Mouse (Mus musculus) kidney, embryonic 14.5 days (tissue): ENCODE data around the gene Duoxa2. TPM values are rescaled to one million over a fixed set of nuclear protein-coding genes. Genes with fewer than 3 reads are reported as not detected.

ENCODE experiments used
- ATAC-seq: fragments of 200-750 bp; cut with Nextera tagmentation; 2 replicates; pipeline ENCODE4 v1.8.0; 2017; ENCODE audit warnings: moderate number of reproducible peaks, mild to moderate bottlenecking, moderate TSS enrichment, moderate library complexity; ENCODE audit not compliant: low FRiP score, low TSS enrichment
- H3K27ac ChIP-seq: fragments of 300-500 bp; sonication (generic); 2 replicates; pipeline ENCODE4 v1.5.1; 2014; ENCODE audit warnings: low read depth, mild to moderate bottlenecking, low read length, moderate library complexity, mixed read lengths
- H3K27me3 ChIP-seq: fragments of 300-500 bp; sonication (generic); 2 replicates; pipeline ENCODE4 v1.6.1; 2014; ENCODE audit warnings: mild to moderate bottlenecking, low read length; ENCODE audit not compliant: control insufficient read depth, insufficient read depth
- H3K36me3 ChIP-seq: fragments of 300-500 bp; sonication (generic); 2 replicates; pipeline ENCODE4 v1.6.1; 2014; ENCODE audit warnings: low read length, mixed read lengths; ENCODE audit not compliant: control insufficient read depth, insufficient read depth
- H3K4me1 ChIP-seq: fragments of 300-500 bp; sonication (generic); 2 replicates; pipeline ENCODE4 v1.6.1; 2014; ENCODE audit warnings: low read length, mixed read lengths; ENCODE audit not compliant: control insufficient read depth, insufficient read depth
- H3K4me2 ChIP-seq: fragments of 300-500 bp; sonication (generic); replicated peaks from 2 replicates; pipeline ENCODE4 v1.6.1; 2014; ENCODE audit warnings: low read depth, mild to moderate bottlenecking, low read length
- H3K4me3 ChIP-seq: fragments of 300-500 bp; sonication (generic); 2 replicates; pipeline ENCODE4 v1.5.1; 2014; ENCODE audit warnings: mild to moderate bottlenecking, low read length
- H3K9ac ChIP-seq: fragments of 300-500 bp; sonication (generic); 2 replicates; pipeline ENCODE4 v1.6.1; 2014; ENCODE audit warnings: low read depth, mild to moderate bottlenecking, low read length, moderate library complexity
- H3K9me3 ChIP-seq: fragments of 300-500 bp; sonication (generic); 2 replicates; pipeline ENCODE4 v1.6.1; 2016; ENCODE audit warnings: low read length; ENCODE audit not compliant: control insufficient read depth
- WGBS: fragments of 180-500 bp; shearing (Covaris S2); extraction: QIAGEN DNeasy Blood & Tissue Kit; methylation state at CpG from one replicate; pipeline ENCODE4 v1.1.7; 2014; 5-methylcytosine and 5-hydroxymethylcytosine counted together
- polyA plus RNA-seq: library from polyadenylated mRNA; unstranded; fragments of >200 nt; fragmentation: Nextera tagmentation; extraction: Ambion mirVana; gene quantifications from 2 replicates; pipeline ENCODE4 v1.2.1, GENCODE M21; 2014

The Duoxa2 gene
- polyA plus RNA-seq, 1 experiment from 2014 or later = 0.22 TPM

DNA sequence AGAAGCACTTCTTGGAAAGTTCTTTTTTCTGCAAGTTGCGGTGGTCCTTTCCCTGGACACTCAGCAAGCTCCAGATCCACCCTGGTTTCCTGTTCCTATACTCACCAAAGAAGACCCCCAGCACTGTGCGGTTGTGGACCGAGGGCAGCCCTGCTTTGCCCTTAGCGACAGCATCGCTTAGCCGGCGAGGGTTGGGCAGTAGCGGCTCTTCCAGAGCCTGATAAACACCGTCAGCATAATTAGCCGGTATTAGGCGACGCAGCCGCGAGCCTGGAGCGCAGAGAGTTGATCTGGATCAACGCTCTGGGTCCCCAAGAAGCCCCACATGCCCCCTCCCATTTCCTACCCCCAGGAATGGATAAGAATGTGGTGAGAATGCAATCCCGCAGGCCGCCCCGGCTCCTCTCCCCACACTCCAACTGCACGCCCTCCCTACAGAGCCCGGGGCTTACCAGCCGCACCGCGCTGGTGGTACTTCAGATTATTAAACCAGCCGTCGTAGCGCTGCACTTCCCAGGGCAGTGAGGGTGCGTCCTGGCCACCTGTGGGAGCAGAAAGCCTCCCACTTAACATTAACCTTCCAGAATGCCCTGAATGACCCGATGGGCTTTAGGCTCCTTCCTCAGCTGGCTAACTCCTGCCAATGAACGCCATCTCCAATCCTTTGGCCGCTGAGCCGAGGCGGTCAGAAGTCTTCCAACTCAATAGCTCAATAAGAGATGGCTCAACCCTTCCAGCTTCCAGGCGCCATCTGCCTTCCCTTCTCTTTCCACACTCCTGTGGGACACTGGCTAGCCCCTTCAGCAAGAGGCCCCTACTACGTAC is 1.2 kb upstream of the Duoxa2 start:
- H3K4me3 ChIP-seq = peak overlapping the region; percentile 10
- ATAC-seq = no peak
- peaks cover 88% of the 10 kb centered on the region for H3K27me3 ChIP-seq
- H3K36me3 ChIP-seq = no peaks in the 10 kb centered on the region
- H3K4me1 ChIP-seq = peaks cover 19% of the 10 kb centered on the region
- H3K4me2 ChIP-seq = no peak overlapping the region; the same call in 1 of the 2 replicates
- no peak overlapping the region for H3K27ac ChIP-seq
- no peaks in the 10 kb centered on the region for H3K9me3 ChIP-seq
- under 1% methylated on average over 35 of the region's 35 CpGs for WGBS
- H3K9ac ChIP-seq = no peak overlapping the region

DNA sequence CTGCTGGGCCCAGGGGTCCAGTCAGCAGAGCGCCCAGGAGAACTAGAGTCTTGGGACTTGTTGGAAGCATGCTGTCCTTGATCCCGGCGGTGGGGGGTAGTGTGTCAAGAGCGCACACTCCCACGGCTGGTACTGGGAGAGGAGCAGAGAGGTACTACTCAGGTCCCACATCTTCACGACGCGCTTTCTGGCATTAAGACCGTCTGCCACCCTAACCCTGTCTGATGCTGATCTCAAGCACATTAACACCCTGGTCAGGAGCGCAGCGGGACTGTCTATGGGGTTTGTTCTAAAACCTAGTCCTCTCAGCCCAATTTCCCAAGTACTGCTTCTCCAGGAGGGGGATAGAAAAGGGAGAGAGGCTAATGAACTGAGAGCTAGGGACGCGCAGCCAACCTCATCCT is 602 bp upstream of the Duoxa2 start, which contains the start of gene Duox2:
Gene Duox2 (minus strand): TSS at position 354 of the 404 bp plus-strand sequence.
- no peaks in the 10 kb centered on the region for H3K9me3 ChIP-seq
- no peak within 1 kb of the TSS for H3K27ac ChIP-seq
- H3K36me3 ChIP-seq = no peaks in the 10 kb centered on the region
- H3K4me1 ChIP-seq = peaks cover 19% of the 10 kb centered on the region
- 2% methylated on average over 13 of the region's 13 CpGs for WGBS
- peak within 1 kb of the TSS; percentile 34 for H3K4me3 ChIP-seq
- peaks cover 89% of the 10 kb centered on the region for H3K27me3 ChIP-seq
- no peak within 1 kb of the TSS for H3K9ac ChIP-seq
- H3K4me2 ChIP-seq = peak within 1 kb of the TSS; percentile 39
- no peak for ATAC-seq

DNA sequence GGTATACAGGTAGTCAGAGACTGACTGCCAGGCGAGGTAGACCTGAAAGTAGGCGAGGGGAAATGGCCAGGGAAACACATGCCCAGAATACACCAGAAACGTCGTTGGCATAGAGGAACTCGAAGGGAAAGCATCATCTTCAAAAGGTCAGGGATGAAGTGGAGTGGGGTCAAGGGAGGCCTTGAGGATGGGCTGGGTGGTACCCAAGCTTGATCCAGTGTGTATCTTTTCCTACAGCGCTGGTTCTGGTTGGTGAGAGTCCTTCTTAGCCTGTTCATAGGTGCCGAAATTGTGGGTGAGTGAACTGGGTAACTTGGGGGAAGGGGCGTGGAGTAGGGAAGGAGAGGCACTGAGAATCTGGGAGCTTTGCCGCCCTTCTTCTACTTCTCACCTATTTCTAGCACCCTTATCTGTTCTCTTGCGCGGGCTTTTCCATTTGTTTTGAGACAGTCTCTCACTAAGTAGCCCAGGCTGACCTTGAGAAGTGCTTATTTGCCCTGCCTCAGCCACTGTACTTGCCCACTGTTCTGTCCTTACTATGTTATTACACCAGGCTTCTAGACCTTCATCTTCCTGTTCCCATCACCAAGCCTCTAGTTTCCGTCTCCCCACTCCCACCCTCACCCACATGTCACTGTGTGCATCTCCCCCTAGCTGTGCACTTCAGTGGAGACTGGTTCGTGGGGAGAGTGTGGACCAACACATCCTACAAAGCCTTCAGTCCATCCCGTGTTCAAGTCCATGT is 1.4 kb downstream of the Duoxa2 start:
- H3K27ac ChIP-seq = no peak overlapping the region
- H3K36me3 ChIP-seq = no peaks in the 10 kb centered on the region
- no peaks in the 10 kb centered on the region for H3K9me3 ChIP-seq
- 10% methylated on average over 14 of the region's 14 CpGs for WGBS
- no peak overlapping the region for H3K9ac ChIP-seq
- H3K4me3 ChIP-seq = no peak overlapping the region
- H3K27me3 ChIP-seq = peaks cover 79% of the 10 kb centered on the region
- H3K4me1 ChIP-seq = peaks cover 17% of the 10 kb centered on the region
- ATAC-seq = no peak
- H3K4me2 ChIP-seq = no peak overlapping the region

DNA sequence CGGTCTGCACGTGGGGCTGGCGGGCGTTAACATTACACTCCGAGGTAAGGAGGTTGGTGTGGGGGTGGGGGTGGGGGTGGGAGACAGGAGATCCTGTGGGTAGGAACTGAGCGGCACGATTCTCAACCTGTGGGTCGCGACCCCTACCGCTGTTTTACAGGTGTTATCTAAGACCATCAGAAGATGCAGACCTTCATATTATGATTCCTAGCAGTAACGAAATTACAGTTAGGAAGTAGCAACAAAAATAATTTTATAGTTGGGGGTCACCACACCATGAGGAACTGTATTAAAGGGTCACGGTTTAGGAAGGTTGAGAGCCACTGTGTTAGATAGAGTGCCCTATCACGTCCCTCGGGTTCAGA is 1.9 kb downstream of the Duoxa2 start:
- no peaks in the 10 kb centered on the region for H3K36me3 ChIP-seq
- H3K9me3 ChIP-seq = no peaks in the 10 kb centered on the region
- 7% methylated on average over 14 of the region's 14 CpGs for WGBS
- H3K4me2 ChIP-seq = no peak overlapping the region
- peaks cover 74% of the 10 kb centered on the region for H3K27me3 ChIP-seq
- no peak for ATAC-seq
- no peak overlapping the region; the same call in 1 of the 2 replicates for H3K4me3 ChIP-seq
- no peak overlapping the region for H3K27ac ChIP-seq
- H3K4me1 ChIP-seq = peaks cover 17% of the 10 kb centered on the region
- no peak overlapping the region for H3K9ac ChIP-seq

DNA sequence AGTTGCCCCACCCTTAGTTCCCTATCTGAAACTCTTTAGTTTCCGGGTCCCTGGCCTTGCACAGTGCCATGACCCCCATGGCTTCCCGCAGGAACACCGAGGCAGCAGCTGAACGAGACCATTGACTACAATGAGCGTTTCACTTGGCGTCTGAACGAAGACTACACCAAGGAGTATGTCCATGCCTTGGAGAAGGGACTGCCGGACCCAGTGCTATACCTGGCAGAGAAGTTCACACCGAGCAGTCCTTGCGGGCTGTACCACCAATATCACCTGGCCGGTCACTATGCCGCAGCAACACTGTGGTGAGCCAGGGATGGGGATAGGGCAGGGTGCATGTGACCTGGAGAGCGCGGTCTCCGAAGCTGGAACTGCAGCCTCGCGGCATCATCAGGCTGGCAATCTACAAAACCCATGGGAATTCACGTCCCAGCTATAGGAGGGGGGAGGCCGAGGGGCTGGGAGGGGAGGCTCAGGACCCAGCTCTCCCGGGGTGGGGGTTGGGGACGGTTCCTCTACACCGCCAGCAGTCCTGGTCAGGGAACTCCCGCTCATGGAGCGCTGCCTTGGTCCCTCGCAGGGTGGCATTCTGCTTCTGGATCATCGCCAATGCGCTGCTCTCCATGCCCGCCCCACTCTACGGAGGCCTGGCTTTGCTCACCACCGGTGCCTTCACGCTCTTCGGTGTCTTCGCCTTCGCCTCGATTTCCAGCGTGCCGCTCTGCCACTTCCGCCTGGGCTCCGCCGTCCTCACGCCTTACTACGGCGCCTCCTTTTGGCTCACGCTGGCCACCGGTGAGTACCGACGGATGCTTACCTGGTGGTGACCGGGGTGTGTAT is 2.6 kb downstream of the Duoxa2 start:
- Histone ChIP-seq H3K4me2 (peak overlapping the region; percentile 38), H3K4me1 (peaks cover 17% of the 10 kb centered on the region), H3K4me3 (peak overlapping the region; percentile 35), H3K27ac (no peak overlapping the region), H3K27me3 (peaks cover 69% of the 10 kb centered on the region), H3K9ac (peak overlapping the region; percentile 29; the same call in 1 of the 2 replicates), H3K36me3 (no peaks in the 10 kb centered on the region), H3K9me3 (no peaks in the 10 kb centered on the region)
- ATAC-seq = peak; percentile 40
- 1% methylated on average over 48 of the region's 48 CpGs for WGBS

DNA sequence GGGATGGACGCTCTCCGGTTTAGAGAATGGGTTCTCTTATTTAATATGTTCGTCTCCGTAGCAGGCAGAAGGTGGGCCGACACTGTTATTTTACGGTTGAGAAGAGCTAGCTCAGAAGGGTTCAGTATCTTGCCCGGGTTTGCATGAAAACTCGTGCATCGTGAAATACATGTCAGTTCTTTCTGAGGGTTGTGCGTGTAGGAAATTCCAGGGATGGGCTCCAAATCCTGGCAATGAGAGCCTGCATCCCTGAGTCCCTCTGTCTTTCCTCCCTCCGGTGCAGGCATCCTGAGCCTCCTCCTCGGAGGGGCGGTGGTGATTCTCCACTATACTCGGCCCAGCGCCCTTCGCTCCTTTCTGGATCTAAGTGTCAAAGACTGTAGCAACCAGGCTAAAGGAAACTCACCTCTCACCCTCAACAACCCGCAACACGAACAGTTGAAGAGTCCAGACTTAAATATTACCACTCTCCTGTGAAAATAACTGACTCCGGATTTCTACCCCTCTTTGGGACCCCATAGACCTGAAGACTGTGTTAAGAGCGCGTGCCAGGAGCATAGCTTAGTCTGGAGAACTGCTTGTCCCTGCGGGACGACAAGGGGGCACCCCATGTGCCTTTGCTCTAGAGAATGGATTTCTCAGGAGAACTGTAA is 3.3 kb downstream of the Duoxa2 start:
- no peak overlapping the region for H3K27ac ChIP-seq
- no peak for ATAC-seq
- H3K4me3 ChIP-seq = peak overlapping the region; percentile 35
- peaks cover 62% of the 10 kb centered on the region for H3K27me3 ChIP-seq
- H3K36me3 ChIP-seq = no peaks in the 10 kb centered on the region
- peaks cover 17% of the 10 kb centered on the region for H3K4me1 ChIP-seq
- H3K9ac ChIP-seq = peak overlapping the region; percentile 29; the same call in 1 of the 2 replicates
- no peaks in the 10 kb centered on the region for H3K9me3 ChIP-seq
- 5% methylated on average over 23 of the region's 23 CpGs for whole genome bisulfite sequencing
- peak overlapping the region; percentile 38 for H3K4me2 ChIP-seq

DNA sequence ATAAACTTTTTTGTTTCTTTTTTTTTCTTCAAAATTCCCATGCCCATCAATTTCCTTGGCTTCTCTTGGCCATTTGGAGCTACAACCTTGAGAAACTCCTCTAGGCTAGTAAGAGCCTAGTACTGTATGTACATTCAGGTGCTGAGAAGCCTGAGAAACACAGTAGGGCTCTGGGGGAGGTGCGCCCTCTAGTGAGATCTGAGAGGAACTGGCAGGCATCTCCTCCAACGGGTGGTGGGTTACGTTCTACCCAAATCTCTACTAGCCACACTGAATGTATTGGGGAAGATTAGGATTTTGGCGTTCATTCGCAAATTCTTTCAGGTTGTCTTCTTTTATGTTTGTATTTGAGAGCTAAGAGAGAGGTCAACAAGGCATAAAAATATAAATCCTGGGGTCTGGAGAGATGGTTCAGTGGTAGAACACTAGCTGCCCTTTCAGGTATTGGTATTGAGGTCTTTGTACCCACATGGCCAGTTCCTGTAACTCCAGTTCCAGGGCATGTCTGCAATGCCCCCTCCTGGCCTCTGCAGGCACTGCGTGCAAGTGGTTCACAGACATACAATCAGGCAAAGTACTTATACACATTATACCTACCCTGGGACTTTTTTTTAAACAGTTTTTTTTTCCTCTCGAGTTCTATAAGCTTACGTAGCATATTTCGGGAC is 4.0 kb downstream of the Duoxa2 start:
- Histone ChIP-seq H3K9ac (no peak overlapping the region), H3K27me3 (peaks cover 62% of the 10 kb centered on the region), H3K36me3 (no peaks in the 10 kb centered on the region), H3K4me2 (no peak overlapping the region), H3K27ac (no peak overlapping the region), H3K9me3 (no peaks in the 10 kb centered on the region), H3K4me1 (peaks cover 12% of the 10 kb centered on the region), H3K4me3 (no peak overlapping the region)
- ATAC-seq = peak; percentile 49; the same call in 1 of the 2 replicates
- 16% methylated on average over 9 of the region's 9 CpGs for WGBS

DNA sequence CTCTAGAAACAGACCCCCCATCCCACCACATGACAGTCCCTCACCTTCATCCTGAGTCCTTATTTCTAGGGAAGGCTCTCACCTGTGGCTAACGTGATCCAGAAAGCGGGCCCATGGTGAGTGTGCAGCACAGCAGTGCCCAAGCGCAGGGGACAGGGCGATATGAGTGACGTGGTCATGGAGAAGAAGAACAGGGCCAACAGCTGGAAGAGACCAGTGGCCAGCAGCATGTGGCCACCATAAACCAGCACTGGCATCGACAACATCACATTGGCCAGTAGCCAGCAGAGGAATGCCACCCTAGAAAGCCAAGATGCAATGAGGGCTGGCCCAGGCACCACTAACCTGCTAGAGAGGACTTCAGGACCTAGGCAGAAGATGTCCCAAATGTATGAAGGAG is 5.8 kb downstream of the Duoxa2 start:
- no peaks in the 10 kb centered on the region for H3K9me3 ChIP-seq
- H3K4me3 ChIP-seq = no peak overlapping the region
- no peak overlapping the region for H3K27ac ChIP-seq
- no peak overlapping the region for H3K4me2 ChIP-seq
- WGBS = 89% methylated on average over 6 of the region's 6 CpGs
- peaks cover 52% of the 10 kb centered on the region for H3K27me3 ChIP-seq
- ATAC-seq = no peak
- H3K9ac ChIP-seq = no peak overlapping the region
- no peaks in the 10 kb centered on the region for H3K36me3 ChIP-seq
- peaks cover 8% of the 10 kb centered on the region for H3K4me1 ChIP-seq
